Mouse (Mus musculus) kidney, embryonic 14.5 days (tissue): ENCODE data around the gene Slc37a2. TPM values are rescaled to one million over a fixed set of nuclear protein-coding genes. Genes with fewer than 3 reads are reported as not detected.

ENCODE experiments used
- ATAC-seq: fragments of 200-750 bp; cut with Nextera tagmentation; 2 replicates; pipeline ENCODE4 v1.8.0; 2017; ENCODE audit warnings: moderate number of reproducible peaks, mild to moderate bottlenecking, moderate TSS enrichment, moderate library complexity; ENCODE audit not compliant: low FRiP score, low TSS enrichment
- H3K27ac ChIP-seq: fragments of 300-500 bp; sonication (generic); 2 replicates; pipeline ENCODE4 v1.5.1; 2014; ENCODE audit warnings: low read depth, mild to moderate bottlenecking, low read length, moderate library complexity, mixed read lengths
- H3K27me3 ChIP-seq: fragments of 300-500 bp; sonication (generic); 2 replicates; pipeline ENCODE4 v1.6.1; 2014; ENCODE audit warnings: mild to moderate bottlenecking, low read length; ENCODE audit not compliant: control insufficient read depth, insufficient read depth
- H3K36me3 ChIP-seq: fragments of 300-500 bp; sonication (generic); 2 replicates; pipeline ENCODE4 v1.6.1; 2014; ENCODE audit warnings: low read length, mixed read lengths; ENCODE audit not compliant: control insufficient read depth, insufficient read depth
- H3K4me1 ChIP-seq: fragments of 300-500 bp; sonication (generic); 2 replicates; pipeline ENCODE4 v1.6.1; 2014; ENCODE audit warnings: low read length, mixed read lengths; ENCODE audit not compliant: control insufficient read depth, insufficient read depth
- H3K4me2 ChIP-seq: fragments of 300-500 bp; sonication (generic); replicated peaks from 2 replicates; pipeline ENCODE4 v1.6.1; 2014; ENCODE audit warnings: low read depth, mild to moderate bottlenecking, low read length
- H3K4me3 ChIP-seq: fragments of 300-500 bp; sonication (generic); 2 replicates; pipeline ENCODE4 v1.5.1; 2014; ENCODE audit warnings: mild to moderate bottlenecking, low read length
- H3K9ac ChIP-seq: fragments of 300-500 bp; sonication (generic); 2 replicates; pipeline ENCODE4 v1.6.1; 2014; ENCODE audit warnings: low read depth, mild to moderate bottlenecking, low read length, moderate library complexity
- H3K9me3 ChIP-seq: fragments of 300-500 bp; sonication (generic); 2 replicates; pipeline ENCODE4 v1.6.1; 2016; ENCODE audit warnings: low read length; ENCODE audit not compliant: control insufficient read depth
- WGBS: fragments of 180-500 bp; shearing (Covaris S2); extraction: QIAGEN DNeasy Blood & Tissue Kit; methylation state at CpG from one replicate; pipeline ENCODE4 v1.1.7; 2014; 5-methylcytosine and 5-hydroxymethylcytosine counted together
- polyA plus RNA-seq: library from polyadenylated mRNA; unstranded; fragments of >200 nt; fragmentation: Nextera tagmentation; extraction: Ambion mirVana; gene quantifications from 2 replicates; pipeline ENCODE4 v1.2.1, GENCODE M21; 2014

Slc37a2 gene
- polyA plus RNA-seq, 1 experiment from 2014 or later: 1.6 TPM

DNA sequence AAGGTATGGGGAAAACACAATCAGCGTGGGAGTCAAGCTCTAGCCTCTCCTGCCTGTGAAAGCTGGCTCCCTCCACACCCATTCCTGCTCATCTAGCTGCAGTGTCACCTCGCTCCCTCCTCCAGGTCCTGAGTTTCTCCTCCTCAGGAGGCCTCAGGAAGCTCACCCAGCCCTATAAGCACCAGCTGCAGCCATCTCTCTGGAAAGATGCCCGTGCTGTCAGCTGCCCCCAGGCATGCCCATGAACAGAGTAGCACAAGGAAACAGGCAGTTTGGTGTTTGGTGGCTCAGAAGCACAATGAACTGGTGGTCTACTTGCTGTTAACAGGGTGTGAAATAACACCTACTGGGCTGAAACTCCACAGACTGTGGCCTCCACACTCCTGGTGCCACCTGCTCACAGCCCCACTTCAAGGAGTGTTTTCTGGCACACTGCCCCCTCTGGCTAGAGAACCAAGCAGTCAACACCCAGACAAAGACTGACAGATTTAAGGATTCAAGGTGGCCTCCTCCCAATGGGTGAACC, 7.1 kb downstream of the Slc37a2 start:
- H3K36me3 ChIP-seq: no peaks in the 10 kb centered on the region
- H3K4me3 ChIP-seq: no peak overlapping the region
- peak; percentile 48; the same call in 1 of the 2 replicates for ATAC-seq
- no peak overlapping the region for H3K9ac ChIP-seq
- H3K4me2 ChIP-seq: no peak overlapping the region
- H3K9me3 ChIP-seq: no peaks in the 10 kb centered on the region
- WGBS: 20% methylated on average over 3 of the region's 3 CpGs
- H3K4me1 ChIP-seq: peaks cover 5% of the 10 kb centered on the region; the same call in 1 of the 2 replicates
- no peak overlapping the region for H3K27ac ChIP-seq
- no peaks in the 10 kb centered on the region for H3K27me3 ChIP-seq

DNA sequence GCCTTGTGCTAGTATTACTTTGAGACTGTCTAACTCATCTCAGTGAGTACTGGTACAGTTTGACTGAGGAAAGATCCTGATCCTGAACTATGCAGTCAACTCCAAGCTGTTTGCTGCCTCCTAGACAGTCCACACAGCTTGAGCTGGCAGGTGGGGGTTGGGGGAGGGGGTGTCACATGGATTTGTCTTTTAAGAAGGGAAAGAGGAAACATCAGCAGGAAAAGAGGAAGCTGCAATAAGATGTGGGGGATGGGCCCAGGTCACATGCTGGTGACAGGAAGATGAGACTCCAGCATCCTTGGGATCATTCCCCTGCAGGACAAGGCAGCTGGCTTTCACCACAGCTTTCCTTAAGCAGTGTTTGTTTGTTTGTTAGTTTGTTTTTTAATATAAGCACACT, 8.1 kb downstream of the Slc37a2 start:
- Histone ChIP-seq H3K27me3 (no peaks in the 10 kb centered on the region), H3K9ac (no peak overlapping the region), H3K4me1 (peaks cover 5% of the 10 kb centered on the region; the same call in 1 of the 2 replicates), H3K9me3 (no peaks in the 10 kb centered on the region), H3K4me3 (no peak overlapping the region), H3K4me2 (no peak overlapping the region), H3K27ac (no peak overlapping the region), H3K36me3 (no peaks in the 10 kb centered on the region)
- no peak for ATAC-seq

DNA sequence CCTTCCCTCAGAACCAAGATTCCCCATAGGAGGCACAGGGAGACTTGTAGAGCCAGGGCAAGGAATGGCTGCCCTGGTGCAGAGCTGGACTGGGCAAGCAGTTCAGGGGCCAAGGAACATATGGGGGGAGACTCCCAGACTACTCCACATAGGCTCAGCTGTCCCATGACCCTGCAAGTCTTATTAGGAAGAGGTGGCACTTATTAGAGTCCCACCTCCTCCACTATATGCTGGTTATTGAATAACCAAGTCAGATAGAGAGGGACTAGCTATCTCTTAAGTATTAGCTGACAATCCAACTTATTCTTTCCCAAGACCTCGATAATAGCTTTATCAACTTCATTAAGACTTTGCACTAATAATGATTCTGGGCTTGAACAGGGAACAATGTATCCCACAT, 9.7 kb downstream of the Slc37a2 start:
- no peak for ATAC-seq
- no peak overlapping the region for H3K4me3 ChIP-seq
- H3K9ac ChIP-seq: no peak overlapping the region
- H3K4me2 ChIP-seq: no peak overlapping the region
- H3K4me1 ChIP-seq: peaks cover 5% of the 10 kb centered on the region; the same call in 1 of the 2 replicates
- 93% methylated on average over 1 of the region's 1 CpGs for WGBS
- H3K36me3 ChIP-seq: no peaks in the 10 kb centered on the region
- H3K9me3 ChIP-seq: no peaks in the 10 kb centered on the region
- H3K27me3 ChIP-seq: no peaks in the 10 kb centered on the region
- H3K27ac ChIP-seq: no peak overlapping the region

DNA sequence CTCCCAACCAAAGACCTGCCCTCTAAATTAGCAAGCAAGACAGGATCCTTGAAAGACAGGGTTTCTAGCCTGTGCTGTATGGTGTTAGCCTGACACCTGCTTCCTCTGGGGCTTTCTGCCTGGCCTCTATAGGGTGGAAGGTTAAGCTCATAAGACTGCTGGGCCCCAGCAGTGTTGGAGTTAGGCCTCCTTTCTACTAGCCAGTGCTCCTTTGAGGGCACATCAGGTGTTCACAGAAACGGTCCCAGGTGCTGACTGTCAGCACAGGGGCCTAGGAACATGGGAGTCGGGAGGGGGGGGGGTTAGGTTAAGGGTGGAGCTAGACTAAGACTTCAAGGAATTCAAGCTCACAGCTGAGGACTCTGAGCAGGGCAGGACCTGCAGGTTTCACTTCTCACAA, 10.1 kb downstream of the Slc37a2 start:
- Histone ChIP-seq H3K4me2 (no peak overlapping the region), H3K9ac (no peak overlapping the region), H3K9me3 (no peaks in the 10 kb centered on the region), H3K4me3 (no peak overlapping the region), H3K36me3 (no peaks in the 10 kb centered on the region), H3K27ac (no peak overlapping the region), H3K4me1 (peaks cover 5% of the 10 kb centered on the region; the same call in 1 of the 2 replicates), H3K27me3 (no peaks in the 10 kb centered on the region)
- ATAC-seq: no peak
- WGBS: 64% methylated on average over 2 of the region's 2 CpGs

DNA sequence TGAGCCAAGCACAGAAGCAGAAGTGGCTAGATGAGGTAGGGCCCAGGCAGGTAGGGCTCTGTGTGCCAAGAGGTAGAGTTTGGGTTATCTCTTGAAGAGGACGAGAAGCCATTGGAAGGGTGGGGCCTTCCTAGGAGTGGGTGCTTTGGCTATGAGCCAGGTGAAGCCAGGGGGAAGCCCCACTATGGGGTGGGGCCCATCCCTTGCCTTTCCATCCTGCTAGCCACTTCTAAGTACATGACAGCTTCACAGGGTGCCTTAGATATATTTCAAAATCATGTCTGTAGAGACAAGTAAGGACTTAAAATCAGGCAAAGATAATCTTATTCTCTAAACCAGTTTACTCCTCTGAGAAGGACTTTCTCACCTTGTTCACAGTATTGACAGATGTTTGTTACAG, 10.9 kb downstream of the Slc37a2 start:
- H3K4me3 ChIP-seq: no peak overlapping the region
- H3K27me3 ChIP-seq: no peaks in the 10 kb centered on the region
- H3K27ac ChIP-seq: no peak overlapping the region
- H3K9ac ChIP-seq: no peak overlapping the region
- ATAC-seq: no peak
- H3K36me3 ChIP-seq: no peaks in the 10 kb centered on the region
- peaks cover 5% of the 10 kb centered on the region; the same call in 1 of the 2 replicates for H3K4me1 ChIP-seq
- 88% methylated on average over 1 of the region's 1 CpGs for WGBS
- no peak overlapping the region for H3K4me2 ChIP-seq
- H3K9me3 ChIP-seq: no peaks in the 10 kb centered on the region

DNA sequence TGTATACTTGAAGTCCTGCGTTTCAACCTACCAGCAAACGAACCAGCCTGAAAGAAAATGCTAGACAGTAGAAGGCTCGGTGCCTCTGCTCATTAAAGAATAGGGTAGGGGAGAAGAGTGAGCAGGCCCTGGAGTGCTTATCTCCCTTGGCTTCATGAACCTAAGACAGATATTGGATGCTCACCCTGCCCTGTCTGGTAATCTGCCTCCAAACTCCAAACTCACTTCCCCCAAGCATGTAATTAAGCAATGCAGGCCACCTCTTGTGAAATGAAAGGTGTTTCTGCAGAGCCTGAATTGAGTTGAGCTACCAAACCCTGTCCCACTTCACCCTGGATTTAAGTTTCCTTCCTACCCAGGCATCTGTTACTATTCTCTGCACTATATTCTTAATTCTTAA, 12.8 kb downstream of the Slc37a2 start:
- no peaks in the 10 kb centered on the region for H3K27me3 ChIP-seq
- no peak overlapping the region for H3K4me2 ChIP-seq
- H3K4me3 ChIP-seq: no peak overlapping the region
- H3K27ac ChIP-seq: no peak overlapping the region
- no peaks in the 10 kb centered on the region for H3K4me1 ChIP-seq
- WGBS: 79% methylated on average over 3 of the region's 3 CpGs
- no peak for ATAC-seq
- H3K9ac ChIP-seq: no peak overlapping the region
- no peaks in the 10 kb centered on the region for H3K9me3 ChIP-seq
- H3K36me3 ChIP-seq: no peaks in the 10 kb centered on the region

DNA sequence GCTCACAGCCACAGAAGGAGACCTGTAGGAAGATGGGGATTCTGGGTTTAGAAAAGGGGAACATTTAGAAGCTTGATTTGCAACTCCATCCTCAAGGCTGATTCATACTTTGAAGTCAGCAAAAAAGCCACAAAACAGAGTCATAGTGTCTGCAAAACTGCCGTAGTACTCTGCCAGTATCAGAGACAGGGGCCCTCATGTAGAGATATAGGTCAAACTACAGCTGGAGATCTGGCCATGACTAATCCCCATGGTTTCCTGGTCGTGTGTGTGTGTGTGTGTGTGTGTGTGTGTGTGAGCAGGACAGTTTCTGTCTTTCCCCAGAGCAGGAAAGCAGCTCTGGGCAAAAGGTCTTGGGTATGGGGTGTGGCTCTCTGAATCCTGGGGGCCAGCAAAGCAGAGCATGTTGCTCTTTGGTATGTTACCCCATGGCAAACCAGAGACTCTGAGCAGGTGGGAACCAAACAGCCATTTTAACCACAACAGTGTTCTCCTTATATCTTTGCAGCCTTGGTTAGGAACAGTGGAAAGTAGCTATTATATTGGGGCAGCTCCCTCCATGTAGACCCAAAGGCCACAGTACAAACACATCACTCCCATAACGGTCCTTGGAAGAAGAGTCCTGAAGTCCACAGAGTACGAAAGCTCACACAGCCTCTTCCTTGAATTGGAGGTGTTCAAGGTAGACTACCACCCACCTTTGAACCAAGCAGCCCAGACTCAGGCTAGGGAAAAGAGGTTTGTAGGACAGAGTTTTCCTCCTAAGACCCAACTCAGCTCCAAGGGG, 19.4 kb downstream of the Slc37a2 start:
- Histone ChIP-seq H3K27me3 (no peaks in the 10 kb centered on the region), H3K4me2 (no peak overlapping the region), H3K9ac (no peak overlapping the region), H3K4me3 (no peak overlapping the region), H3K4me1 (no peaks in the 10 kb centered on the region), H3K36me3 (no peaks in the 10 kb centered on the region; the same call in 1 of the 2 replicates), H3K27ac (no peak overlapping the region), H3K9me3 (no peaks in the 10 kb centered on the region)
- 76% methylated on average over 4 of the region's 4 CpGs for WGBS
- ATAC-seq: no peak

DNA sequence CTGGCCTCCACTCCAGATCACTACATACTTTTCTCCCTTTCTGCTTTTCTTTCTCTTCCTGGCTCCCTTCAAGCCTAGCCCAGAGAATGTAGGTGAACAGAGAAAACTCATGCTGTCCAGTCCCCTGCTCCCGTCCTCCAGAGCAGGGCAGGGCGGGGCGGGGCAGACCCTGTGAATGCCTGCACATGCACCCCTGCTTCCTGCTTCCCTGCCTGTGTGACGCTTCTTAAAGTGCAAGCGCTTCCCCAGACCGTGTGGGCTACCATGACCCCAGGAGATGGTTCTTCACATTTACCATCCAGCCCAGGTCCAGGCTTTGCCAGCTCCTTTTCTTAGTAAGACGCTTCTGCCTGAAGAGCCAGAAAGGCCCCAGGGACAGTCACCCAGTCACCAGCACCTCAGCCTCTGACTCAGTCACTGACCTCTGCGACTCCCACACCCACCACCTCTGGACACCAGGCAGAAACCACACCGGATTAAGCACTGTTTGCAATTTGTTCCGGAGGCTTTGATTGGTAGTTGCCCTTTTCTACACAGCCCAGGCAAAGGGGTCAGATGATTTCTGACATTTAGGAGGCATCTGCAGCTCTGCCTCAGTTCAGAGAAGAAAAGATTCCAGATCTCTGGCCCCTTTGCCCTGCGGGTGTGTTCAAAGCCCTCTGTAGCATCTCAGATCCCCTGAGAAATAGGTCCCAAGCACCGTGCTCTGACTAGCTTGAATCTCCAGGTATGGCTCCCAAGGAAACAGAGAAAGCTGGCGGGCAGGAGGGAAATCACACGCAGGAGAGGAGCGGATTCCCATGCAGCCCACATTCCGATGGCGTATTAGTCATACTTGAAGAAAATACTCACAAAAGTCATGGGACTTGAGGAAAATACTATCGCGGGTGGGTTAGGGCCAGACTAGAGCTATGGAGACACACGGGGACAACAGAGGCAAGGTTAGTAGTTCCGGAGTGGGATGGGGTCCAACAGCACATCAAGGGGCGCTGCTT, 23.0 kb downstream of the Slc37a2 start:
- no peak overlapping the region for H3K4me3 ChIP-seq
- H3K27ac ChIP-seq: no peak overlapping the region
- H3K9ac ChIP-seq: no peak overlapping the region
- no peaks in the 10 kb centered on the region for H3K27me3 ChIP-seq
- no peak overlapping the region for H3K4me2 ChIP-seq
- WGBS: 68% methylated on average over 22 of the region's 22 CpGs
- no peaks in the 10 kb centered on the region; the same call in 1 of the 2 replicates for H3K36me3 ChIP-seq
- no peaks in the 10 kb centered on the region for H3K4me1 ChIP-seq
- H3K9me3 ChIP-seq: no peaks in the 10 kb centered on the region
- no peak for ATAC-seq
